Mouse (Mus musculus) cerebellum, postnatal 25 days (tissue): ENCODE measurements around the gene Elf2.

Experiments used
- DNase-seq, 2 experiments: peaks; one replicate each; pipeline ENCODE4 v3.0.0; 2021; ENCODE audit warnings: mixed read lengths in 2 of 2

Gene Elf2

GRCm38 (mm10) chr3:51340552-51341267, at the start of gene Elf2:
Elf2 (minus strand) TSS chr3:51340663.
- peak; percentile 89 to 92 for DNase-seq

GRCm38 (mm10) chr3:51388904-51389303, 48.4 kb upstream of the Elf2 start:
- DNase-seq = no peak

- DNase-seq = peak; percentile 43 to 64
These were observed 47.5 kb upstream of the Elf2 start for GRCm38 (mm10) chr3:51387868-51388381.

- no peak for DNase-seq
These were observed 46.6 kb upstream of the Elf2 start for GRCm38 (mm10) chr3:51387134-51387451.

- DNase-seq = no peak
These were observed 46.1 kb upstream of the Elf2 start for GRCm38 (mm10) chr3:51386441-51387133.

- peak; percentile 61 to 71 for DNase-seq
These were observed 42.9 kb upstream of the Elf2 start for GRCm38 (mm10) chr3:51383409-51383808.

- no peak for DNase-seq
These were observed 40.2 kb upstream of the Elf2 start for GRCm38 (mm10) chr3:51380660-51381014.

- no peak for DNase-seq
These were observed 39.6 kb upstream of the Elf2 start for GRCm38 (mm10) chr3:51379786-51380659.

GRCm38 (mm10) chr3:51378665-51378946, 38.1 kb upstream of the Elf2 start:
- no peak for DNase-seq

GRCm38 (mm10) chr3:51377878-51378664, 37.6 kb upstream of the Elf2 start:
- peak in 1 of 2 experiments; percentile 34 for DNase-seq

- DNase-seq = peak; percentile 46 to 66
These were observed 35.1 kb upstream of the Elf2 start for GRCm38 (mm10) chr3:51375307-51376265.

GRCm38 (mm10) chr3:51373544-51373943, 33.1 kb upstream of the Elf2 start:
- no peak for DNase-seq

GRCm38 (mm10) chr3:51372883-51373282, 32.4 kb upstream of the Elf2 start:
- no peak for DNase-seq

- DNase-seq = no peak
These were observed 31.4 kb upstream of the Elf2 start for GRCm38 (mm10) chr3:51371826-51372225.

- DNase-seq = no peak
These were observed 27.5 kb upstream of the Elf2 start for GRCm38 (mm10) chr3:51368011-51368410.

GRCm38 (mm10) chr3:51366926-51367325, 26.5 kb upstream of the Elf2 start:
- no peak for DNase-seq

GRCm38 (mm10) chr3:51365517-51365882, 25.0 kb upstream of the Elf2 start:
- no peak for DNase-seq

- peak; percentile 83 to 86 for DNase-seq
These were observed 24.4 kb upstream of the Elf2 start for GRCm38 (mm10) chr3:51364703-51365516.

- no peak for DNase-seq
These were observed 20.6 kb upstream of the Elf2 start for GRCm38 (mm10) chr3:51361066-51361465.

- no peak for DNase-seq
These were observed 19.3 kb upstream of the Elf2 start for GRCm38 (mm10) chr3:51359558-51360307.
